Mouse (Mus musculus) limb, embryonic 15.5 days (tissue): Measurements from ENCODE around the gene Gfra4. TPM values are rescaled to one million over a fixed set of nuclear protein-coding genes. Genes with fewer than 3 reads are reported as not detected.

Source experiments
- ATAC-seq: fragments of 200-750 bp; cut with Nextera tagmentation; 2 replicates; pipeline ENCODE4 v1.8.0; 2017; ENCODE audit warnings: low read depth, moderate TSS enrichment; ENCODE audit not compliant: insufficient number of reproducible peaks, low FRiP score, low TSS enrichment
- H3K27ac ChIP-seq: fragments of 300-500 bp; sonication (generic); 2 replicates; pipeline ENCODE4 v1.5.1; 2015; ENCODE audit warnings: moderate library complexity, mild to moderate bottlenecking, inconsistent platforms
- H3K27me3 ChIP-seq: fragments of 300-500 bp; sonication (generic); 2 replicates; pipeline ENCODE4 v1.6.1; 2015; ENCODE audit warnings: inconsistent platforms
- H3K36me3 ChIP-seq: fragments of 300-500 bp; sonication (generic); 2 replicates; pipeline ENCODE4 v1.6.1; 2015; ENCODE audit warnings: inconsistent platforms
- H3K4me1 ChIP-seq: fragments of 300-500 bp; sonication (generic); 2 replicates; pipeline ENCODE4 v1.6.1; 2015; ENCODE audit warnings: inconsistent platforms
- H3K4me2 ChIP-seq: fragments of 300-500 bp; sonication (generic); 2 replicates; pipeline ENCODE4 v1.6.1; 2015; ENCODE audit warnings: mild to moderate bottlenecking, inconsistent platforms
- H3K4me3 ChIP-seq: fragments of 300-500 bp; sonication (generic); 2 replicates; pipeline ENCODE4 v1.5.1; 2015; ENCODE audit warnings: mild to moderate bottlenecking, inconsistent platforms
- H3K9ac ChIP-seq: fragments of 300-500 bp; sonication (generic); 2 replicates; pipeline ENCODE4 v1.6.1; 2015; ENCODE audit warnings: inconsistent platforms
- H3K9me3 ChIP-seq: fragments of 300-500 bp; sonication (generic); 2 replicates; pipeline ENCODE4 v1.6.1; 2016; ENCODE audit warnings: inconsistent platforms
- WGBS: fragments of 180-500 bp; shearing (Covaris S2); methylation state at CpG from one replicate; pipeline ENCODE4 v1.1.7; 2015; 5-methylcytosine and 5-hydroxymethylcytosine counted together
- polyA plus RNA-seq: library from polyadenylated mRNA; unstranded; fragments of >200 nt; fragmentation: Nextera tagmentation; extraction: Ambion mirVana; gene quantifications from 2 replicates; pipeline ENCODE4 v1.2.1, GENCODE M21; 2015

Gfra4 gene
- polyA plus RNA-seq, 1 experiment from 2014 or later, result 31.8 TPM

DNA sequence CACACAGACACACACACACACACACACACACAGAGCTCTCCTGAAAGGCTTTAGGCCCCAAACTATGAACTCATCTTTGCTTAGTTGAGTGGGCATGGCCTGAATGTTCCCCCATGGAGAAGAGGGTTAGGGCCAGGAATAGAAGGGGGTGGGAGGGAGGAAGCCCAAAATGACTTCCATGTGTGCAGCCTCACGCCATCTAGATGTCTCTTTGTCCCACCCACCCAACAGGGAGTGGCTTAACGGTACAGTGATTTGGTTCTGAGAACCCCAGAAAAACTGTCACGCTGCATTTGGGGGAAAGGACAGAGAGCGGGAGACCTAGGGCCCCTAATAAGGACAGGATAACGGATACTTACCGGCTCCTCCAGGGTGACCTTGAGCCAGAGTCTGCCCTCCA is 17.9 kb upstream of the Gfra4 start:
- Histone ChIP-seq H3K4me1 (peaks cover 65% of the 10 kb centered on the region), H3K4me2 (peak overlapping the region; percentile 67), H3K27me3 (peaks cover 32% of the 10 kb centered on the region), H3K9me3 (no peaks in the 10 kb centered on the region), H3K4me3 (peak overlapping the region; percentile 5), H3K9ac (no peak overlapping the region), H3K27ac (peak overlapping the region; percentile 87), H3K36me3 (0 out of 2 replicates have a peak, but pooled peaks cover 3% of the 10 kb centered on the region)
- 44% methylated on average over 6 of the region's 6 CpGs for WGBS
- ATAC-seq, result peak; percentile 56; the same call in 1 of the 2 replicates

- Histone ChIP-seq H3K4me2 (0 out of 2 replicates have a peak overlapping the region, but pooled peaks have one; percentile 5), H3K4me1 (peaks cover 73% of the 10 kb centered on the region), H3K9me3 (no peaks in the 10 kb centered on the region), H3K4me3 (no peak overlapping the region), H3K36me3 (0 out of 2 replicates have a peak, but pooled peaks cover 3% of the 10 kb centered on the region), H3K9ac (no peak overlapping the region), H3K27me3 (peaks cover 40% of the 10 kb centered on the region), H3K27ac (peak overlapping the region; percentile 87)
- 39% methylated on average over 9 of the region's 9 CpGs for WGBS
- ATAC-seq, result 0 out of 2 replicates have a peak, but pooled peaks have one; percentile 11
These were observed 17.1 kb upstream of the Gfra4 start for GRCm38 (mm10) chr2:131059781-131060540.

DNA sequence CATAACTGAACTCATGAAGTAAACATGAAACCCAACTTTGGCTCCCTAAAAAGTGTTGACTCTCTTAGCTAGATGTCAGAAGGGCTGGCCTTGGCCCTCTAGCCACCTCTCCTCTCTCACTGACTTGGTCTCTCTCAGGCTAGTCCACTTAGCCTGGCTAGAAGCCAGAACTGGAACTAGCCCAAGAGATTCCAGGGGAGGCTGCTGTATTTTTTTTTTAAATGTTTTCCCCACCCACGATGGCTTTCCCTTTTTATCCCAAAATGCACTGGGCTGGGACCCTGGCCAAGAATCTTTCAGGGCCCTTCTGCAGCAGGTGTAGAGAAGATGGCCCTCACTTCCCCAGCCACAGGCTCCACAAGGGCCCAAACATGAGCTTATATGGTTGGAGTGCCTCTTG is 16.5 kb upstream of the Gfra4 start:
- no peaks in the 10 kb centered on the region for H3K9me3 ChIP-seq
- 0 out of 2 replicates have a peak overlapping the region, but pooled peaks have one; percentile 5 for H3K4me2 ChIP-seq
- 0 out of 2 replicates have a peak, but pooled peaks cover 3% of the 10 kb centered on the region for H3K36me3 ChIP-seq
- peaks cover 40% of the 10 kb centered on the region for H3K27me3 ChIP-seq
- ATAC-seq, result no peak
- H3K27ac ChIP-seq, result peak overlapping the region; percentile 87
- WGBS, result 6% methylated on average over 1 of the region's 1 CpGs
- no peak overlapping the region for H3K9ac ChIP-seq
- H3K4me3 ChIP-seq, result no peak overlapping the region
- peaks cover 79% of the 10 kb centered on the region for H3K4me1 ChIP-seq

DNA sequence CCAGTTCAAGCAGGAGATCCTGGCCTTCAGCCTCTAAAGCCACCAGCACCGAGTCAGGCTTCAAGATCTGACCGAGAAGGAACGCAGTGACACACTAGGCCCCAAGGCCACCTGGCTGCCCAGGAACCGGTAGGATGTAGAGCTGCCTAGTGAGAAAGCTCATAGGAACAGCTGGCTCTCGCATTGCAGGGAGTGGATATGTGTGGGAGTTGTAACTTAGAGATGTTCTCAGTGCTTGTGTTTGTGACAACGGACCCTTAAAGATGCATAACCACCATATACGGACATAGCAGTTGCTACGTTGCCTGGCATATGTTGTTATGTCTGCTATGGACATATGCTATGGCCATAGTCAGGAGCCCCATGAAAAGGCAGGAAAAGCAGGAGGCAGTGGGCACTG is 15.8 kb upstream of the Gfra4 start:
- H3K27me3 ChIP-seq, result peaks cover 44% of the 10 kb centered on the region
- H3K9me3 ChIP-seq, result no peaks in the 10 kb centered on the region
- H3K27ac ChIP-seq, result peak overlapping the region; percentile 87; the same call in 1 of the 2 replicates
- WGBS, result 90% methylated on average over 8 of the region's 8 CpGs
- H3K9ac ChIP-seq, result no peak overlapping the region
- peaks cover 83% of the 10 kb centered on the region for H3K4me1 ChIP-seq
- no peak for ATAC-seq
- 0 out of 2 replicates have a peak, but pooled peaks cover 3% of the 10 kb centered on the region for H3K36me3 ChIP-seq
- no peak overlapping the region for H3K4me2 ChIP-seq
- no peak overlapping the region for H3K4me3 ChIP-seq

DNA sequence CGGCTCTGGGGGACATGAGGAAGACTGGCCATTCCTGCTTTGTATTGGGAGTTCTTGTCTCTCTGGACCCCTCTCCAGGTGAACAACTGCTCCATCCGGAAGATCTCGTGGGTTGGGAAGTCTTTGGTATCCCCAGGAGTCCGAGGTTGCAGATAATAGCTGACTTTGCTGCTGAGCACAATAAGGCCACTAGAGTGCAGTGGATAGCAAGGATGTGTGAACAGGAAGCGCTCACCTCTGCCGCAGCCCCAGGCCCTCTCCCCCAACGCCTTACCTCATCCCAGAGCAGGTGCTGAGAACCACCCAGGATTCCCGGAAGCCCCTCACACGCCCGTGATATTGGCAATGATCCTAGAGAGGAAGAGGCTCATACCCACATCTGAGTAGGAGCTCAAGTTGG is 13.3 kb upstream of the Gfra4 start:
- H3K9ac ChIP-seq, result no peak overlapping the region
- WGBS, result 3% methylated on average over 10 of the region's 10 CpGs
- peaks cover 56% of the 10 kb centered on the region for H3K27me3 ChIP-seq
- H3K9me3 ChIP-seq, result no peaks in the 10 kb centered on the region
- H3K4me2 ChIP-seq, result peak overlapping the region; percentile 14; the same call in 1 of the 2 replicates
- no peak for ATAC-seq
- H3K36me3 ChIP-seq, result 0 out of 2 replicates have a peak, but pooled peaks cover 3% of the 10 kb centered on the region
- no peak overlapping the region for H3K4me3 ChIP-seq
- H3K4me1 ChIP-seq, result peaks cover 62% of the 10 kb centered on the region
- H3K27ac ChIP-seq, result no peak overlapping the region

GRCm38 (mm10) chr2:131055631-131056030 is 12.7 kb upstream of the Gfra4 start:
- H3K27ac ChIP-seq, result no peak overlapping the region
- H3K9ac ChIP-seq, result no peak overlapping the region
- H3K36me3 ChIP-seq, result 0 out of 2 replicates have a peak, but pooled peaks cover 3% of the 10 kb centered on the region
- H3K4me3 ChIP-seq, result no peak overlapping the region
- H3K27me3 ChIP-seq, result peaks cover 61% of the 10 kb centered on the region
- H3K4me1 ChIP-seq, result peaks cover 56% of the 10 kb centered on the region
- H3K4me2 ChIP-seq, result no peak overlapping the region
- WGBS, result 9% methylated on average over 10 of the region's 10 CpGs
- no peak for ATAC-seq
- no peaks in the 10 kb centered on the region for H3K9me3 ChIP-seq

- Histone ChIP-seq H3K36me3 (0 out of 2 replicates have a peak, but pooled peaks cover 3% of the 10 kb centered on the region), H3K4me3 (peak overlapping the region; percentile 30), H3K9ac (no peak overlapping the region; the same call in 1 of the 2 replicates), H3K27me3 (peaks cover 63% of the 10 kb centered on the region), H3K4me2 (peak overlapping the region; percentile 42), H3K9me3 (no peaks in the 10 kb centered on the region), H3K27ac (no peak overlapping the region), H3K4me1 (peaks cover 48% of the 10 kb centered on the region)
- ATAC-seq, result no peak
- WGBS, result 8% methylated on average over 21 of the region's 21 CpGs
These were observed 11.9 kb upstream of the Gfra4 start for GRCm38 (mm10) chr2:131054646-131055264.

- Histone ChIP-seq H3K9ac (no peak overlapping the region; the same call in 1 of the 2 replicates), H3K27ac (no peak overlapping the region), H3K9me3 (no peaks in the 10 kb centered on the region), H3K36me3 (0 out of 2 replicates have a peak, but pooled peaks cover 3% of the 10 kb centered on the region), H3K27me3 (peaks cover 63% of the 10 kb centered on the region), H3K4me2 (peak overlapping the region; percentile 42), H3K4me1 (peaks cover 40% of the 10 kb centered on the region), H3K4me3 (peak overlapping the region; percentile 30)
- whole genome bisulfite sequencing, result 4% methylated on average over 45 of the region's 45 CpGs
- no peak for ATAC-seq
These were observed 11.2 kb upstream of the Gfra4 start for GRCm38 (mm10) chr2:131053851-131054645.

DNA sequence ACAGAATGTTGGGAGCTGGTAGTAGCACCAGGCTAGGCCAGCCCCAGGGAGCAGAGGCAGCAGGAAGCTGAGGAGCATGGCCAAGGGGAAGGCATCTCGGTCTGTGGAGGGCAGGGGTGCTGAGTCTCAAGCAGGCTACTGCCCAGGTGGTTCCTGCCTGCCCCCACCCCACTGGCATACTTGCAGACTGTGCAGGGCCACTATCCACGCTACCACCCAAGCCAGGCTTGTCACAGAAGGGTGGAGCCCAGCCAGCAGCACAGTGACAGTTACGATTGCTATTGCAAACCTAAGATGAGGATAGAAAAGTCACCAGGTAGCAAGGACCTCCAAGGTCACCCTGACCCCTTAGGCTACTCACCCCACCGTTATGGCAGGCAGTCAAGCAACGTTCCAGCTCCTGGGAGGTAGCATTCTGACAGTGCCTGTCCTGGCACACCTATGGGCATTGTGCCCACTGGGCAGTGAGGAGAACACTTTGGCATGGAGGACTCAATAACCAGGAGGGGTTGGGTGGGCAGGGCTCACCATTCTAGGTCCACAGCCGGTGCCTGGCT is 10.1 kb upstream of the Gfra4 start:
- 68% methylated on average over 6 of the region's 6 CpGs for WGBS
- peaks cover 34% of the 10 kb centered on the region for H3K4me1 ChIP-seq
- H3K4me2 ChIP-seq, result no peak overlapping the region
- peaks cover 63% of the 10 kb centered on the region for H3K27me3 ChIP-seq
- H3K9ac ChIP-seq, result no peak overlapping the region
- H3K9me3 ChIP-seq, result no peaks in the 10 kb centered on the region
- H3K4me3 ChIP-seq, result no peak overlapping the region
- ATAC-seq, result no peak
- 0 out of 2 replicates have a peak, but pooled peaks cover 3% of the 10 kb centered on the region for H3K36me3 ChIP-seq
- H3K27ac ChIP-seq, result no peak overlapping the region

- Histone ChIP-seq H3K9ac (no peak overlapping the region), H3K4me2 (no peak overlapping the region), H3K4me1 (peaks cover 34% of the 10 kb centered on the region), H3K27ac (no peak overlapping the region), H3K4me3 (no peak overlapping the region), H3K36me3 (no peaks in the 10 kb centered on the region), H3K27me3 (peaks cover 63% of the 10 kb centered on the region), H3K9me3 (no peaks in the 10 kb centered on the region)
- no peak for ATAC-seq
- WGBS, result 67% methylated on average over 5 of the region's 5 CpGs
These were observed 9.2 kb upstream of the Gfra4 start for GRCm38 (mm10) chr2:131052043-131052442.

GRCm38 (mm10) chr2:131046025-131046424 is 3.1 kb upstream of the Gfra4 start:
- H3K4me2 ChIP-seq, result no peak overlapping the region
- no peak overlapping the region for H3K27ac ChIP-seq
- H3K4me3 ChIP-seq, result no peak overlapping the region
- peaks cover 20% of the 10 kb centered on the region for H3K4me1 ChIP-seq
- H3K27me3 ChIP-seq, result peaks cover 29% of the 10 kb centered on the region
- ATAC-seq, result no peak
- H3K36me3 ChIP-seq, result no peaks in the 10 kb centered on the region
- no peak overlapping the region for H3K9ac ChIP-seq
- H3K9me3 ChIP-seq, result no peaks in the 10 kb centered on the region
- 84% methylated on average over 2 of the region's 2 CpGs for WGBS
